Mouse (Mus musculus): Measurements from ENCODE around the gene Olfr1350. TPM values are rescaled to one million over a fixed set of nuclear protein-coding genes. Genes with fewer than 3 reads are reported as not detected.
A peak's percentile ranks its signal among the peaks of the same experiment; 100 is the strongest.
"Not testable (repeated sequence)": the region's sequence is repeated elsewhere in the genome, so short reads cannot be mapped to it uniquely, and the experiment has no call there.

The Olfr1350 gene
- polyA plus RNA-seq (2015; fragmentation: Nextera tagmentation; extraction: Ambion mirVana): not detected in 2 replicates

GRCm38 (mm10) chr7:6564541-6564940 lies at the start of gene Olfr1350:
Gene Olfr1350, plus strand, starts transcription at chr7:6564841.
- ATAC-seq (replicated peaks): no peak
- Histone ChIP-seq H3K27me3 (replicated peaks) (no peaks in the 10 kb centered on the region), H3K4me2 (no peak within 1 kb of the TSS), H3K4me3 (no peak within 1 kb of the TSS), H3K4me1 (no peaks in the 10 kb centered on the region), H3K36me3 (replicated peaks) (no peaks in the 10 kb centered on the region), H3K9ac (no peak within 1 kb of the TSS), H3K27ac (no peak within 1 kb of the TSS), H3K9me3 (peaks cover 2% of the 10 kb centered on the region; the same call in 1 of the 2 replicates)

GRCm38 (mm10) chr7:6521666-6522065 lies 43.0 kb upstream of the Olfr1350 start:
- Histone ChIP-seq H3K4me1 (no peaks in the 10 kb centered on the region), H3K4me3 (no peak overlapping the region), H3K4me2 (no peak overlapping the region), H3K27me3 (replicated peaks) (no peaks in the 10 kb centered on the region), H3K9ac (no peak overlapping the region), H3K36me3 (replicated peaks) (no peaks in the 10 kb centered on the region), H3K27ac (no peak overlapping the region), H3K9me3 (no peaks in the 10 kb centered on the region)
- ATAC-seq (replicated peaks): no peak
- WGBS: 28% methylated on average over 1 of the region's 1 CpGs

- WGBS: 79% methylated on average over 5 of the region's 5 CpGs
- H3K27ac ChIP-seq: no peak within 1 kb of the TSS
- H3K27me3 ChIP-seq (replicated peaks): no peaks in the 10 kb centered on the region
- H3K9ac ChIP-seq: no peak within 1 kb of the TSS
- H3K4me3 ChIP-seq: no peak within 1 kb of the TSS
- H3K9me3 ChIP-seq: no peaks in the 10 kb centered on the region
- ATAC-seq (replicated peaks): no peak
- H3K4me1 ChIP-seq: no peaks in the 10 kb centered on the region
- H3K36me3 ChIP-seq (replicated peaks): no peaks in the 10 kb centered on the region
- no peak within 1 kb of the TSS for H3K4me2 ChIP-seq
Observed at GRCm38 (mm10) chr7:6522850-6523249, 41.8 kb upstream of the Olfr1350 start, which contains the start of gene Olfr1349. Gene Olfr1349, minus strand, starts transcription at chr7:6522950.

GRCm38 (mm10) chr7:6525001-6525400 lies 39.6 kb upstream of the Olfr1350 start:
- 64% methylated on average over 3 of the region's 3 CpGs for WGBS
- no peaks in the 10 kb centered on the region for H3K9me3 ChIP-seq
- no peak overlapping the region for H3K4me2 ChIP-seq
- ATAC-seq (replicated peaks): no peak
- H3K27me3 ChIP-seq (replicated peaks): no peaks in the 10 kb centered on the region
- H3K27ac ChIP-seq: no peak overlapping the region
- no peaks in the 10 kb centered on the region for H3K4me1 ChIP-seq
- H3K4me3 ChIP-seq: no peak overlapping the region
- no peak overlapping the region for H3K9ac ChIP-seq
- H3K36me3 ChIP-seq (replicated peaks): no peaks in the 10 kb centered on the region

- no peak for ATAC-seq (replicated peaks)
- H3K4me1 ChIP-seq: no peaks in the 10 kb centered on the region
- H3K27me3 ChIP-seq (replicated peaks): no peaks in the 10 kb centered on the region
- no peaks in the 10 kb centered on the region for H3K9me3 ChIP-seq
- H3K9ac ChIP-seq: no peak overlapping the region
- 66% methylated on average over 5 of the region's 5 CpGs for WGBS
- no peak overlapping the region for H3K27ac ChIP-seq
- H3K4me3 ChIP-seq: no peak overlapping the region
- H3K36me3 ChIP-seq (replicated peaks): no peaks in the 10 kb centered on the region
- H3K4me2 ChIP-seq: no peak overlapping the region
Observed at GRCm38 (mm10) chr7:6526141-6526540, 38.5 kb upstream of the Olfr1350 start.

GRCm38 (mm10) chr7:6586096-6586759 lies 21.6 kb downstream of the Olfr1350 start:
- no peaks in the 10 kb centered on the region for H3K4me1 ChIP-seq
- peak; percentile 83 for ATAC-seq (replicated peaks)
- no peak overlapping the region for H3K27ac ChIP-seq
- no peaks in the 10 kb centered on the region for H3K27me3 ChIP-seq (replicated peaks)
- H3K9me3 ChIP-seq: no peaks in the 10 kb centered on the region
- H3K4me2 ChIP-seq: no peak overlapping the region
- 52% methylated on average over 8 of the region's 8 CpGs for WGBS
- H3K36me3 ChIP-seq (replicated peaks): no peaks in the 10 kb centered on the region
- no peak overlapping the region for H3K9ac ChIP-seq
- no peak overlapping the region for H3K4me3 ChIP-seq

- not testable (repeated sequence) for H3K9ac ChIP-seq; ATAC-seq (replicated peaks); H3K27ac ChIP-seq; H3K4me1 ChIP-seq; H3K4me2 ChIP-seq; H3K27me3 ChIP-seq (replicated peaks); H3K4me3 ChIP-seq; H3K36me3 ChIP-seq (replicated peaks); H3K9me3 ChIP-seq
- 88% methylated on average over 13 of the region's 13 CpGs for WGBS
Observed at GRCm38 (mm10) chr7:6588766-6589165, 24.1 kb downstream of the Olfr1350 start.

- Histone ChIP-seq H3K9me3 (no peaks in the 10 kb centered on the region), H3K27ac (no peak overlapping the region), H3K4me3 (no peak overlapping the region), H3K27me3 (replicated peaks) (no peaks in the 10 kb centered on the region), H3K36me3 (replicated peaks) (no peaks in the 10 kb centered on the region), H3K9ac (no peak overlapping the region), H3K4me1 (no peaks in the 10 kb centered on the region), H3K4me2 (no peak overlapping the region)
- WGBS: 88% methylated on average over 9 of the region's 9 CpGs
- no peak for ATAC-seq (replicated peaks)
Observed at GRCm38 (mm10) chr7:6603331-6603730, 38.7 kb downstream of the Olfr1350 start.

Other genes starting within 250 kb of the Olfr1350 start
- 14.6 TPM in 2 replicates for gene Zfp583, start 233.6 kb upstream of the Olfr1350 start, polyA plus RNA-seq (2015; fragmentation: Nextera tagmentation; extraction: Ambion mirVana)
- gene Gm3854, start 221.1 kb upstream of the Olfr1350 start, polyA plus RNA-seq (2015; fragmentation: Nextera tagmentation; extraction: Ambion mirVana): 8.9 and 11.1 TPM in 2 replicates
- gene Zfp78, start 201.6 kb upstream of the Olfr1350 start, polyA plus RNA-seq (2015; fragmentation: Nextera tagmentation; extraction: Ambion mirVana): 5.3 and 6.1 TPM in 2 replicates
- 17.7 and 18.2 TPM in 2 replicates for gene Zfp28, start 181.5 kb upstream of the Olfr1350 start, polyA plus RNA-seq (2015; fragmentation: Nextera tagmentation; extraction: Ambion mirVana)
- 5.9 and 7.5 TPM in 2 replicates for gene Smim17, start 166.1 kb upstream of the Olfr1350 start, polyA plus RNA-seq (2015; fragmentation: Nextera tagmentation; extraction: Ambion mirVana)
- 0.05 TPM in 1 of 2 replicates, not detected in the other for gene Gm20715, start 154.6 kb upstream of the Olfr1350 start, polyA plus RNA-seq (2015; fragmentation: Nextera tagmentation; extraction: Ambion mirVana)
- gene Olfr1344, start 126.2 kb upstream of the Olfr1350 start, polyA plus RNA-seq (2015; fragmentation: Nextera tagmentation; extraction: Ambion mirVana): 0.20 TPM in 1 of 2 replicates, not detected in the other
- not detected in 2 replicates for gene Olfr1336, start 108.7 kb upstream of the Olfr1350 start, polyA plus RNA-seq (2015; fragmentation: Nextera tagmentation; extraction: Ambion mirVana)
- gene Olfr1346, start 97.7 kb upstream of the Olfr1350 start, polyA plus RNA-seq (2015; fragmentation: Nextera tagmentation; extraction: Ambion mirVana): not detected in 2 replicates
- not detected in 2 replicates for gene Olfr5, start 77.9 kb upstream of the Olfr1350 start, polyA plus RNA-seq (2015; fragmentation: Nextera tagmentation; extraction: Ambion mirVana)
- not detected in 2 replicates for gene Olfr1347, start 65.1 kb upstream of the Olfr1350 start, polyA plus RNA-seq (2015; fragmentation: Nextera tagmentation; extraction: Ambion mirVana)
- gene Olfr1348, start 56.1 kb upstream of the Olfr1350 start, polyA plus RNA-seq (2015; fragmentation: Nextera tagmentation; extraction: Ambion mirVana): not detected in 2 replicates
- gene Olfr1349, start 41.9 kb upstream of the Olfr1350 start, polyA plus RNA-seq (2015; fragmentation: Nextera tagmentation; extraction: Ambion mirVana): not detected in 2 replicates
- gene Zim1, start 131.6 kb downstream of the Olfr1350 start, polyA plus RNA-seq (2015; fragmentation: Nextera tagmentation; extraction: Ambion mirVana): 6.7 and 7.8 TPM in 2 replicates
- gene Peg3, start 165.6 kb downstream of the Olfr1350 start, polyA plus RNA-seq (2015; fragmentation: Nextera tagmentation; extraction: Ambion mirVana): 95.1 and 98.5 TPM in 2 replicates
- gene Usp29, start 165.7 kb downstream of the Olfr1350 start, polyA plus RNA-seq (2015; fragmentation: Nextera tagmentation; extraction: Ambion mirVana): 36.2 and 42.4 TPM in 2 replicates